Mouse (Mus musculus): ENCODE measurements around the gene Agap1.

DNA sequence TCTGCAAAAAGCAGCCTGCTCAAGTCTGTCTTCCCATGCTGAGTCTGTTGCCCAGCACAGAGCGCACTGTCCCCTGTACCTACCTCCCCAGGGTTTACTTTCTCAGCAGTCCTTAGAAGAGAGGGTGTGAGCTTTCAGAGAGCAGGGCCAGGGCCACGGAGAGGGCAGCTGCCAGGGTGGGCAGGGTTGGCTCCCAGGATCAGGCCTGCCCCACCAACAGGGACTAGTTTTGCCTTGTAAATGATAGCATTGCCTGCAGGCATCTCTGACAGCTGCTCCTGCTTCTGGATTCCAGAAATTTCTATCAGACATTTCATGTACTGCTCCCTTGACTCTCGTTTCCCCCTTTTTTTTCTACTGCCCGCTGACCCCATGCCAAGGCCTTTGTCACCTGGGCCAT is 16.8 kb downstream of the Agap1 start:
- no peak for TF ChIP-seq CTCF (IDR thresholded peaks at IDR 0.05; ENCODE audit: low read depth)
- no peak for TF ChIP-seq EP300 (optimal IDR thresholded peaks at IDR 0.05)

All from stomach, postnatal 0 days (tissue).